In the genomic region with DNA sequence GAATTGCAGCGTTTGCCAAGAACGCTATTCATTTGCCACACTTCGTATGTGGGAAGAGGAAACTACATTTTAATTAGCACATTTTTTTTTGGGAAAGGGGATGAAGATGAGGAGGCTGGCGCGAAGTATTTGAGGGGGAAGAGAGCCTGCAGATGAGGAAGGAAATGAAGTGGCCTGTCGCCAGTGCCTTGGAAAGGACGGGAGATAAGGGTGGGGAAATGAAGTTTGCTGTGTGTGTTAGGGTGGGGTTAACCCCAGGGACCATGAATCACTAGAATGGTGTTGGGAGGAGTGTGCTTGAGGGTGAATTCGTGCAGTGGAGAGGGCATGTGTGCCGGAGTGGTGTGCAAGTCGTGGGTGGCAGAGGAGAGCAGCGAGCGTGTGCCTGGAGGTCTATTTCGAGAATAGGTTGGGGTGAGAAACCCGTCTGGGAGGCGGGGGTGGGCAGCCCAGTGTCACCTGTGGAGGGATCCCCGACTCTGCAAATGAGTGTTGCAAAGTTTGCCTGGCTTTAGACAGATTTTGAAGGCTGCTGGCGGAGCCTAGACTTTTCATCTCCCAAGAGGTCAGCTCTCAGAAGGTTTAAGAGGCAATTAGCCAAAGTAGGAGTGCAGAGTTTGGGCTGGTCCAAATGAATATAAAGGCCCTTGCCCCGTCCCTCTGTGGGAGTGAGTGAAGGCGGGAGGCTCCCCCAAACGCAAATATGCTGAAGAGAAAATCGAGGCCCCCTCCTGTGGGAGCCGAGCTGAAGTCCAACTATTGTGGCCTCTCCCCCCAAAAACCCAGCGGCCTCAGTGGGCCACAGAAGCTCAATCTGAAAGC, we compare ENCODE assay signal across 8 mouse cellular contexts. TPM values are rescaled to one million over a fixed set of nuclear protein-coding genes. Genes with fewer than 3 reads are reported as not detected.
A peak's percentile ranks its signal among the peaks of the same experiment; 100 is the strongest.
DNase-seq lines count a peak whose midpoint lies in the region; ATAC-seq and TF ChIP-seq lines count a peak whose summit lies in the region.

No protein-coding gene starts in this region.

- peaks cover 5 to 21% of the 10 kb centered on the region in 2 experiments for H3K27me3 ChIP-seq in MEL (ENCODE audit: control insufficient read depth in 1 of 2, insufficient read depth in 2 of 2, low read length in 2 of 2)
- peaks cover 11% of the 10 kb centered on the region for H3K27me3 ChIP-seq in hindbrain, embryonic 12.5 days

- DNase-seq in MEL (ENCODE audit: low read depth, low spot score), result peak; percentile 91
- peak; percentile 65 for DNase-seq in cerebellum, adult 8-10 months
- DNase-seq in frontal cortex, postnatal 25 days (ENCODE audit: low spot score in 2 of 2), result peak; percentile 42 to 52
- peak; percentile 57 to 65 for DNase-seq in layer of hippocampus, postnatal 36 days
- peak; percentile 66 for DNase-seq in lung, postnatal 10 days
- DNase-seq in ovary, postnatal 36 days (ENCODE audit: low spot score), result peak; percentile 42
- peak; percentile 57 to 69 for DNase-seq in thymus, postnatal 36 days

- H3K9me3 ChIP-seq in MEL (replicated peaks; ENCODE audit: insufficient read depth, low read length), result no peaks in the 10 kb centered on the region
- no peaks in the 10 kb centered on the region for H3K9me3 ChIP-seq in hindbrain, embryonic 12.5 days (replicated peaks)

- peak overlapping the region; percentile 68 to 87 for H3K4me3 ChIP-seq in MEL (ENCODE audit: control insufficient read depth in 1 of 2, insufficient read depth in 1 of 2, low read depth in 2 of 2, low read length in 2 of 2)
- peak overlapping the region; percentile 88 for H3K4me3 ChIP-seq in hindbrain, embryonic 12.5 days

- H3K4me1 ChIP-seq in MEL (ENCODE audit: control insufficient read depth in 1 of 2, insufficient read depth in 2 of 2, low read length in 2 of 2), result peaks cover 0 to 5% of the 10 kb centered on the region in 2 experiments; a peak in 2 of 4 replicates
- peaks cover 21% of the 10 kb centered on the region for H3K4me1 ChIP-seq in hindbrain, embryonic 12.5 days

- no peak for TF ChIP-seq RAD21 in MEL (IDR thresholded peaks at IDR 0.05; ENCODE audit: low read depth, low read length)

- peaks cover 5% of the 10 kb centered on the region; the same call in 1 of the 2 replicates for H3K79me2 ChIP-seq in MEL (ENCODE audit: control insufficient read depth, insufficient read depth, low read length, poor library complexity)

- H3K4me2 ChIP-seq in hindbrain, embryonic 12.5 days (replicated peaks), result peak overlapping the region; percentile 86

- H3K27ac ChIP-seq in MEL (ENCODE audit: control insufficient read depth, low read depth, low read length), result peak overlapping the region; percentile 27
- H3K27ac ChIP-seq in hindbrain, embryonic 12.5 days, result peak overlapping the region; percentile 74

- ATAC-seq in hindbrain, embryonic 12.5 days (ENCODE audit: low FRiP score), result peak; percentile 9

- 2% methylated on average over 23 of the region's 23 CpGs for WGBS in hindbrain, embryonic 12.5 days

- H3K36me3 ChIP-seq in MEL (ENCODE audit: control insufficient read depth in 1 of 2, insufficient read depth in 2 of 2, low read length in 2 of 2), result peaks cover 0 to 11% of the 10 kb centered on the region in 2 experiments; a peak in 1 of 4 replicates
- H3K36me3 ChIP-seq in hindbrain, embryonic 12.5 days, result no peaks in the 10 kb centered on the region

- no peak for TF ChIP-seq CTCF in MEL (IDR thresholded peaks at IDR 0.05 in 2 of 3, conservative IDR thresholded peaks at IDR 0.05 in 1 of 3; ENCODE audit: control insufficient read depth in 1 of 3, insufficient read depth in 1 of 3, low read depth in 2 of 3, low read length in 3 of 3, poor library complexity in 1 of 3, severe bottlenecking in 1 of 3)

- TF ChIP-seq EP300 in MEL (IDR thresholded peaks at IDR 0.05; ENCODE audit: low read depth in 1 of 2, low read length in 2 of 2), result peak; percentile 76 to 81

- TF ChIP-seq POLR2A in MEL (IDR thresholded peaks at IDR 0.05; ENCODE audit: control insufficient read depth in 1 of 2, insufficient read depth in 1 of 2, low read depth in 1 of 2, low read length in 2 of 2, poor library complexity in 1 of 2), result no peak

- H3K9ac ChIP-seq in MEL (ENCODE audit: control insufficient read depth, low read depth, low read length, poor library complexity, severe bottlenecking), result peak overlapping the region; percentile 54
- peak overlapping the region; percentile 42 for H3K9ac ChIP-seq in hindbrain, embryonic 12.5 days

TF ChIP-seq in MEL, 35 proteins besides CTCF, POLR2A, EP300 and RAD21:
- TF ChIP-seq POLR2AphosphoS5 (IDR thresholded peaks at IDR 0.05; ENCODE audit: borderline replicate concordance, low read depth, low read length), result no peak
- TF ChIP-seq TBP (IDR thresholded peaks at IDR 0.05; ENCODE audit: low read depth, low read length), result peak; percentile 40; the same call in 1 of the 2 replicates
- no peak for TF ChIP-seq ELF1 (IDR thresholded peaks at IDR 0.05; ENCODE audit: low read depth, low read length)
- no peak for TF ChIP-seq NELFE (IDR thresholded peaks at IDR 0.05; ENCODE audit: low read depth, low read length)
- no peak for TF ChIP-seq JUND (IDR thresholded peaks at IDR 0.05; ENCODE audit: low read depth, low read length)
- TF ChIP-seq USF2 (IDR thresholded peaks at IDR 0.05; ENCODE audit: borderline replicate concordance in 1 of 2, insufficient read depth in 1 of 2, low read depth in 1 of 2, low read length in 2 of 2), result no peak
- TF ChIP-seq MYC (IDR thresholded peaks at IDR 0.05; ENCODE audit: low read depth, low read length), result peak; percentile 20; the same call in 1 of the 2 replicates
- peak; percentile 67; the same call in 1 of the 2 replicates for TF ChIP-seq ETS1 (IDR thresholded peaks at IDR 0.05; ENCODE audit: low read depth, low read length)
- peak; percentile 92 for TF ChIP-seq GATA1 (IDR thresholded peaks at IDR 0.05; ENCODE audit: low read depth, low read length)
- no peak; the same call in 1 of the 2 replicates for TF ChIP-seq CHD1 (IDR thresholded peaks at IDR 0.05; ENCODE audit: low read depth, low read length)
- no peak for TF ChIP-seq TCF12 (IDR thresholded peaks at IDR 0.05; ENCODE audit: low read depth, low read length)
- no peak for TF ChIP-seq MAX (IDR thresholded peaks at IDR 0.05; ENCODE audit: low read length)
- TF ChIP-seq MYB (IDR thresholded peaks at IDR 0.05; ENCODE audit: low read depth, low read length), result no peak
- TF ChIP-seq GABPA (IDR thresholded peaks at IDR 0.05; ENCODE audit: low read depth, low read length), result no peak
- no peak for TF ChIP-seq HCFC1 (IDR thresholded peaks at IDR 0.05; ENCODE audit: low read depth, low read length)
- TF ChIP-seq SMC3 (IDR thresholded peaks at IDR 0.05; ENCODE audit: low read depth, low read length), result no peak
- TF ChIP-seq MAZ (IDR thresholded peaks at IDR 0.05; ENCODE audit: low read depth, low read length), result peak; percentile 29; the same call in 1 of the 2 replicates
- no peak; the same call in 1 of the 2 replicates for TF ChIP-seq MXI1 (IDR thresholded peaks at IDR 0.05; ENCODE audit: low read depth, low read length)
- peak; percentile 69; the same call in 1 of the 2 replicates for TF ChIP-seq RCOR1 (IDR thresholded peaks at IDR 0.05; ENCODE audit: low read depth, low read length)
- no peak for TF ChIP-seq USF1 (IDR thresholded peaks at IDR 0.05; ENCODE audit: low read depth, low read length)
TF ChIP-seq in MEL: peak in this region for 6.

RNA-seq across cellular contexts. Expression of a gene that starts 1.2 kb away (rescaled TPM):
- total RNA-seq in MEL (2012; rRNA removed), result 14.0 and 33.0 TPM in 2 replicates
- 10 to 100 TPM in 1 of 2 experiments, not detected in 1; 52.9 TPM for polyA plus RNA-seq in MEL (2012; ENCODE audit: insufficient read depth in 1 of 2, insufficient read length in 2 of 2, low read depth in 1 of 2, low replicate concordance in 2 of 2, missing spikeins in 1 of 2)
- polyA plus RNA-seq in hindbrain, embryonic 12.5 days (2016; fragmentation: Nextera tagmentation; extraction: Ambion mirVana), result 55.5 and 56.0 TPM in 2 replicates
- total RNA-seq in layer of hippocampus, postnatal 36 days (2021), result 100 to 1,000 TPM; 124 TPM

Comparison
In these comparisons a context has a peak if more than half of its experiments do, and no peak if none do; other contexts are left out.
1. Peak in every context shown above with its lines: DNase-seq, ATAC-seq, H3K4me3 ChIP-seq and H3K27ac ChIP-seq.